Mouse (Mus musculus) limb, embryonic 13.5 days (tissue): ENCODE data around the gene Cela3b. TPM values are rescaled to one million over a fixed set of nuclear protein-coding genes. Genes with fewer than 3 reads are reported as not detected.

ENCODE experiments used
- ATAC-seq: fragments of 200-750 bp; cut with Nextera tagmentation; 2 replicates; pipeline ENCODE4 v1.8.0; 2017; ENCODE audit warnings: low read depth, moderate number of reproducible peaks, moderate TSS enrichment; ENCODE audit not compliant: low FRiP score
- H3K27ac ChIP-seq: fragments of 300-500 bp; sonication (generic); 2 replicates; pipeline ENCODE4 v1.5.1; 2015; ENCODE audit warnings: inconsistent platforms, mild to moderate bottlenecking, moderate library complexity
- H3K27me3 ChIP-seq: fragments of 300-500 bp; sonication (generic); 2 replicates; pipeline ENCODE4 v1.6.1; 2015; ENCODE audit warnings: mild to moderate bottlenecking, inconsistent platforms
- H3K36me3 ChIP-seq: fragments of 300-500 bp; sonication (generic); 2 replicates; pipeline ENCODE4 v1.6.1; 2015; ENCODE audit warnings: inconsistent platforms, mild to moderate bottlenecking, moderate library complexity
- H3K4me1 ChIP-seq: fragments of 300-500 bp; sonication (generic); 2 replicates; pipeline ENCODE4 v1.6.1; 2015; ENCODE audit warnings: inconsistent platforms
- H3K4me2 ChIP-seq: fragments of 300-500 bp; sonication (generic); replicated peaks from 2 replicates; pipeline ENCODE4 v1.6.1; 2015; ENCODE audit warnings: inconsistent platforms, mild to moderate bottlenecking, moderate library complexity
- H3K4me3 ChIP-seq: fragments of 300-500 bp; sonication (generic); 2 replicates; pipeline ENCODE4 v1.5.1; 2015; ENCODE audit warnings: moderate library complexity, mild to moderate bottlenecking, inconsistent platforms
- H3K9ac ChIP-seq: fragments of 300-500 bp; sonication (generic); 2 replicates; pipeline ENCODE4 v1.6.1; 2015; ENCODE audit warnings: mild to moderate bottlenecking, inconsistent platforms
- H3K9me3 ChIP-seq: fragments of 300-500 bp; sonication (generic); 2 replicates; pipeline ENCODE4 v1.6.1; 2016; ENCODE audit warnings: inconsistent platforms
- WGBS: fragments of 180-500 bp; shearing (Covaris S2); methylation state at CpG from one replicate; pipeline ENCODE4 v1.1.7; 2015; 5-methylcytosine and 5-hydroxymethylcytosine counted together
- polyA plus RNA-seq: library from polyadenylated mRNA; unstranded; fragments of >200 nt; fragmentation: Nextera tagmentation; extraction: Ambion mirVana; gene quantifications from 2 replicates; pipeline ENCODE4 v1.2.1, GENCODE M21; 2015

Gene Cela3b
- polyA plus RNA-seq, 1 experiment from 2014 or later: 0.15 TPM

DNA sequence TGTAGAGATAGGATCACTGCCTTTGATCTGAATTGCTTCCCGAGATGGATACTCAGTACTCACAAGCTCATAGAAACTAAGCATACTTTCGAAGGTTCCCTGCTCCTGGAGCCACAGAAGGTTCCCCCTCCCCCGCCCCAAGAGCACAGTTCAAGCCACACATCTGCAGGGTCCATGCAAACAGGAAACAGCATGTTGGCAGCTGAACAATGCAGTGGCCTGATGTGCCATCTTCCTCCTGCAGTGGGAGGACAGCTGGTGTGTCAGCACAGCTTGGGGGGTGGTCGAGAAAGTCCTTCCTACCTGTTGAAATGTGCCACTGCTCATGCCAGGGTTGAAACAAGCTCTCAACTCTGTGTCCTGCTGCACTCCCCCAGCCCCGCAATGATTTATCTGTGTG lies 28.5 kb upstream of the Cela3b start:
- Histone ChIP-seq H3K36me3 (no peaks in the 10 kb centered on the region), H3K9ac (no peak overlapping the region), H3K4me1 (peaks cover 4% of the 10 kb centered on the region; the same call in 1 of the 2 replicates), H3K4me2 (no peak overlapping the region), H3K9me3 (no peaks in the 10 kb centered on the region), H3K27me3 (no peaks in the 10 kb centered on the region), H3K27ac (no peak overlapping the region), H3K4me3 (no peak overlapping the region)
- WGBS: 63% methylated on average over 5 of the region's 5 CpGs
- no peak for ATAC-seq

DNA sequence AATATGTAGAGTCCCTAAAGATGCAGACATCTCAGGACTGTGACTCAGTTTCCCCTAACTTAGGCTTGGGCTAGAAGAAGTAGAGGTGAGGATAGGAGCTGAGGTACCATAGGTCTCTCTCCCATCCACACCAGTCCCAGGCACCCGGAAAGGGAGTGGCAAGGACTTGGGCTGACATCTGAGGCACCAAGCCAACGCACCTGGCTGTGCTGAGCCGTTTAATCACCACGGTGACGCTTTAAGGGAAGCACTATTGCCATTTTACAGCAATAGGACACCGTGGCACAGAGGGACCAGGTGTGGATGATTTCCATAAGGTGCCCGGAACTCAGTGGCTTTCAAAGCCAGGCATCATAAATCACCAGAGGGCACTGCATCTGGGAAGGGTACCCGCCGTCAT lies 28.0 kb upstream of the Cela3b start:
- Histone ChIP-seq H3K9me3 (no peaks in the 10 kb centered on the region), H3K4me2 (no peak overlapping the region), H3K9ac (no peak overlapping the region), H3K4me1 (peaks cover 4% of the 10 kb centered on the region; the same call in 1 of the 2 replicates), H3K27ac (no peak overlapping the region), H3K27me3 (no peaks in the 10 kb centered on the region), H3K4me3 (no peak overlapping the region), H3K36me3 (no peaks in the 10 kb centered on the region)
- ATAC-seq: no peak
- 67% methylated on average over 9 of the region's 9 CpGs for WGBS

DNA sequence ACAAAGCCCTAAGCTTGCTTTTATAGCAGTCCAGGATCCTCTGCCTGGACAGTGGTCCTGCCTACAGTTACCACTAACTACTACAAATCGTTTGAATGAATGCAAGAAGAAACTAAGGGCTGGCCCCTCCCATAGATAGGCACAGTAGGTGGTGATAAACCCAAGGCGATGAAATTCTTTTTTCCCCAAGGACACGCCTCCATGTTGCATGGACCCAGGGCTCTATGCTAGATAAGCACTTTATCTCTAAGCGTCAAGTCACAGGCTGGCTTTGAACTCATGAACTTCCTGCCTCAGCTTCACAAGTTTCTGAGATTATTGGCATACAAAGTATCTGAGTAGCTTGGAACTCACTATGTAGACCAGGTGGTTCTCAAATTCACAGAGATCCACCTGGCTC lies 27.0 kb upstream of the Cela3b start:
- H3K4me1 ChIP-seq: peaks cover 4% of the 10 kb centered on the region; the same call in 1 of the 2 replicates
- H3K9ac ChIP-seq: no peak overlapping the region
- WGBS: 73% methylated on average over 4 of the region's 4 CpGs
- no peaks in the 10 kb centered on the region for H3K36me3 ChIP-seq
- H3K4me2 ChIP-seq: no peak overlapping the region
- no peak overlapping the region for H3K27ac ChIP-seq
- no peak for ATAC-seq
- H3K27me3 ChIP-seq: no peaks in the 10 kb centered on the region
- H3K4me3 ChIP-seq: no peak overlapping the region
- no peaks in the 10 kb centered on the region for H3K9me3 ChIP-seq

DNA sequence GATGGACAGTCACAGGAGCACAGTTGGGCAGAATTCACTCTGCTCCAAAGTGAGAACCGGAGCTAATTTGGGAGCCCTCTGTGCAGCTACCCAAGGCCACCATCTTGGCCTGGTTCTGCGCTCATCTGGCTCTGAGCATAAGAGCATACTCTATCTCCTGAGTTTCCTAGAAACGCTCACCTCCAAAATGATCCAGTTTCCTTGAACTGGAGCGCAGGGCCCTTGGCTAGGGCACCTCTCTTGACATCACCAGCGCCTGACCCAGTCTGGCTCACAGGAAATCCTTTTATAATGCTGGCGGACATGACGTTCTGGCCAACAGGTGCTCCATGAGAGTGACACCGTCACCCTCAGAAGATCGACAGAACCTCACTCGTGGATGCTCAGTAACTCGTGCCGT lies 26.2 kb upstream of the Cela3b start:
- no peaks in the 10 kb centered on the region for H3K36me3 ChIP-seq
- ATAC-seq: no peak
- H3K27ac ChIP-seq: no peak overlapping the region
- WGBS: 77% methylated on average over 12 of the region's 12 CpGs
- H3K9ac ChIP-seq: no peak overlapping the region
- no peaks in the 10 kb centered on the region for H3K9me3 ChIP-seq
- H3K27me3 ChIP-seq: no peaks in the 10 kb centered on the region
- H3K4me3 ChIP-seq: no peak overlapping the region
- no peak overlapping the region for H3K4me2 ChIP-seq
- H3K4me1 ChIP-seq: no peaks in the 10 kb centered on the region

DNA sequence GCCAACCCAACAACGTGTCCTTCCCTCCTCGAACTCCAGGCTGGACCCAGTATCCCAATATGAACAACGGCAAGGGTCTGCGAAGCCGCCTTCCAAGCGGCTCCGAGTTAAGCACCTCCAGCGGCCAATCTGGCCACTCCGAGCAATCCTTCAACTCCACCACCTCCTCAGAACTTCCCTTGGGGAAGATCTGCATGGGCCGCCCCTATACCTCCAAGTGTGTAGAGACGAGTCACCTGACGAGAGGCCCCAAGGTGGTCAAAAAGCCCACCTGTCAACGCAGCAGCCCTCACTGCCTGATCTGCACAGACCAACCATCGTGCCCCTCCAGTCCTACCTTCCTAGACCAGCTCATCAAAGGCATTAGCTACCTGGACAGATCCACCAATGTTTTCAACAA lies 24.2 kb upstream of the Cela3b start:
- Histone ChIP-seq H3K4me2 (no peak overlapping the region), H3K4me3 (no peak overlapping the region), H3K27me3 (no peaks in the 10 kb centered on the region), H3K36me3 (no peaks in the 10 kb centered on the region), H3K27ac (no peak overlapping the region), H3K4me1 (no peaks in the 10 kb centered on the region), H3K9me3 (no peaks in the 10 kb centered on the region), H3K9ac (no peak overlapping the region)
- ATAC-seq: no peak
- WGBS: 88% methylated on average over 14 of the region's 14 CpGs

DNA sequence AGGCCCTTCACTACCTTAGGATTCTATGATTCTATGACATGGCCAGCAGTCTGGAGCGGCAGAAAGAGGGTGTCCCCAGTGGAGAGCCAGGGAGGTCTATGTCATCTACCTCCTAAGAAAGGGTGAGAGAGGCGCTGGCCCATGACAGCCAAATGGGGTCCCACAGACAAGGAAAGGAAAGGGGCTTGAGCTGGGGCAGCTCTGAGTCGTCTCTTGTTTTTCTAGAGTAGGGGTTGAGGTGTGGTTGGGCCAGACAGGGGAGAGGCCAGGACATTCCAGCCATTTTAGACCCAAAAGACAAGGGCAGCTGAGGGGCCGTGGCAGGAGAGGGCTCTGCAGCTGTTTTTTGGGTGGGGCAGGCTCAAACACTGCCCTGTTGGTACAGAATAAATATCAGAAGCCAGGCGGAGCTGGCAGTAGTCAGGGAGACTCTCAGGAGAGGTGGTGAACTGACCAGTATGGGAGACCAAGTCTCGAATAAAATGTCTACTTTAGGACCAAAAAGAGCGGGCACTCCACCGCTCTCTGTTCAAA lies 23.0 kb upstream of the Cela3b start, which contains the start of gene 1700013G24Rik:
Gene 1700013G24Rik, plus strand, starts transcription at position 51 of the 534 bp plus-strand sequence.
- Histone ChIP-seq H3K4me1 (peaks cover 8% of the 10 kb centered on the region), H3K36me3 (no peaks in the 10 kb centered on the region), H3K4me2 (no peak within 1 kb of the TSS), H3K9me3 (no peaks in the 10 kb centered on the region), H3K27me3 (no peaks in the 10 kb centered on the region), H3K9ac (no peak within 1 kb of the TSS), H3K4me3 (no peak within 1 kb of the TSS), H3K27ac (no peak within 1 kb of the TSS; the same call in 1 of the 2 replicates)
- 70% methylated on average over 8 of the region's 8 CpGs for WGBS
- ATAC-seq: no peak

DNA sequence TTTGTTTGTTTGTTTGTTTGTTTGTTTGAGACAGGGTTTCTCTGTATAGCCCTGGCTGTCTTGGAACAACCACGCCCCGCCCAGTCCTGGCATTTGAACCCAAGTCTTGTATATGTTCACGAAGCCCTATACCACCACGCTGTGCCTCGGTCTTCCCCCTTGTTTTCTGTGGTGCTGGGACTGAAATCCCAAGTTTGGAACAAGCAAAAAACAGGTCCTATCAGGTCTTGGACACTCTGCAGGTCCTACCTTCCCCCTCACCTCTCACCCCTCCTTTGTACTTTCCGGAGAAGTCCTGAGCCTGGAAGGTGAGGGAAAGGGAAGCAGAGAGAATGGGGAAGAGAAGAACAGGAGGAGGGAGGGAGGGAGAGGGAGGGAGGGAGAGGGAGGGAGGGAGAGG lies 21.9 kb upstream of the Cela3b start:
- Histone ChIP-seq H3K4me3 (no peak overlapping the region), H3K4me1 (peaks cover 15% of the 10 kb centered on the region), H3K36me3 (no peaks in the 10 kb centered on the region), H3K4me2 (no peak overlapping the region), H3K27me3 (no peaks in the 10 kb centered on the region), H3K27ac (no peak overlapping the region), H3K9me3 (no peaks in the 10 kb centered on the region), H3K9ac (no peak overlapping the region)
- ATAC-seq: no peak
- 91% methylated on average over 6 of the region's 6 CpGs for WGBS

DNA sequence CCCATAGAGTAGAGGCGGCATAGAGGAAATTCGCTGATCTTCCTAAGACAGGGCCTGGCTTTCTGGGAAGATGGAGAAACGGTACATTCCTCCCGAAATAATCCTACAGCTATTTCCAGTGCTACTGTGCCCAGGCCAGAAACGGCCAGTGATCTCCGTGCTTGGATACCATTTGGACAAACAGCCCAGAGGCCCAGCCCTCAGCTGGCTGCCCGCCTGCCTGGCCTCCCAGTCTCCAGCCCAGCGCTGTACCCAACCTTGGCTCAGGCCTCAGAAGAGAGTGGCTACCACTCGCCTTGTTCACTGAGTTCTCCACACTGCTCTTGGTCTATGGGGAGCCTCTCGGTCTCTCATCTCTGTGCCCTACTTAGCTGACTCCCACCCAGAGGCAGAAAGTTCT lies 19.4 kb upstream of the Cela3b start:
- 78% methylated on average over 10 of the region's 10 CpGs for WGBS
- H3K9me3 ChIP-seq: no peaks in the 10 kb centered on the region
- H3K4me1 ChIP-seq: peaks cover 15% of the 10 kb centered on the region
- H3K27ac ChIP-seq: no peak overlapping the region
- H3K9ac ChIP-seq: no peak overlapping the region
- no peaks in the 10 kb centered on the region for H3K27me3 ChIP-seq
- ATAC-seq: no peak
- H3K4me3 ChIP-seq: no peak overlapping the region
- no peak overlapping the region for H3K4me2 ChIP-seq
- no peaks in the 10 kb centered on the region for H3K36me3 ChIP-seq

DNA sequence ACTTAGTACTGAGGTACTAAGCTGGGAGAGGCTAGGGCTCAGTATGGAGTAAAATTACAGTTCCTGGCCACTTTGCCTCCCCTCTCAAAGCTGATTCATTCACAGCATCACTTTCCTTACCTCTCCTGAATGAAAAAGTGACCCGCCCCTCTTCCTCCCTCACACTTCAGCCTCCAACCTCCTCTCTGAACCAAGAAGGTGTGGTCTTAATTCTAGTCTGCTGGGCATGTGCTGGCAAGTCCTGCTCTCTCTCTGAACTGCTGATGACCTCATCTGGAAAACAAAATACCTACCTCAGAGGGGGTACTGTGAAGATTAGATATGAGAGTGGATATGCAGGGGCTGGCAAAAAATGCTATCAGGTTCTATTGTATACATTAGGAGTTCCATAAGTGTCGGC lies 18.8 kb upstream of the Cela3b start:
- 65% methylated on average over 2 of the region's 2 CpGs for WGBS
- H3K27ac ChIP-seq: no peak overlapping the region
- no peak for ATAC-seq
- no peak overlapping the region for H3K9ac ChIP-seq
- H3K9me3 ChIP-seq: no peaks in the 10 kb centered on the region
- H3K4me1 ChIP-seq: peaks cover 15% of the 10 kb centered on the region
- no peak overlapping the region for H3K4me3 ChIP-seq
- H3K36me3 ChIP-seq: no peaks in the 10 kb centered on the region
- no peak overlapping the region for H3K4me2 ChIP-seq
- no peaks in the 10 kb centered on the region for H3K27me3 ChIP-seq

DNA sequence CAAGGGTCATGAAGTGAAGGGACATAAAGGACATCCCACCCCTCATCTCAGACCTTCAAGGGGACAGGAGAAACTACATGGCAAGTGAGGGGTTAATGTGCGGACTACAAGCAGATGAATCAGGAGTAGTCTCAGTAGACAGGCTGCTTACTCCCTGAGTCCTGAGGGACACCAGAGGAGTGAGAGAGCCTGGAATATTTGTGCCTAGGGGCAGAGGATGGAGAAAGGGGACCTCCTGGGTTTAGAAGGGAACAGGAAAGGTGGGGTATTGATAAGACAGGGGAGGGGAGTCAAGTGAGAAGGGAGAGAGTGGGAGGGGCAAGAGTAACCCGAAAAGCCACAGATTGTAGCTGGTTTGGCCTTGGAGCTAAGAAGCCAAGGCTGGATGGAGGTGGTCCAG lies 18.3 kb upstream of the Cela3b start:
- WGBS: 48% methylated on average over 2 of the region's 2 CpGs
- no peak for ATAC-seq
- Histone ChIP-seq H3K4me3 (no peak overlapping the region), H3K9ac (peak overlapping the region; percentile 43; the same call in 1 of the 2 replicates), H3K9me3 (no peaks in the 10 kb centered on the region), H3K4me1 (peaks cover 15% of the 10 kb centered on the region), H3K36me3 (no peaks in the 10 kb centered on the region), H3K4me2 (no peak overlapping the region), H3K27ac (no peak overlapping the region; the same call in 1 of the 2 replicates), H3K27me3 (no peaks in the 10 kb centered on the region)

DNA sequence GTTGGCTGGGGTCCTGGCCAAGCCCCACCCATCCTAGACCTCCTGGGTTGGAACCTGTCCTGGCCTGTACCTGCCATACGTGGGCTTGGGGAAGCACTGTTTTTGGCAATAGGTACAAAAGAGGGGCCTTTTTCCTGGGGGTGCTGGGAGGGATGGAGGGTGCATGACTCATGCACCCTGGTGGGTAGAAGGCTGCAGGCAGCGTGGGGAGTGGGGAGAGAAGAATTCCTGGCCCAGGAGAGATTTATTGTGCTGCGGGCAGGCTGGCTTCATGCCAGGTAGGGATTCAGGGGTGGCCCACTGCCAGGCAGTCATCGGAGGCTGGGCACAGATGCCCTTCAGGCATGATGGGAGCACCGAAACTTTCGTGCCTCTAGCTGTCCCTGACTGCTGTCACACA lies 17.9 kb upstream of the Cela3b start:
- no peak for ATAC-seq
- Histone ChIP-seq H3K27me3 (no peaks in the 10 kb centered on the region), H3K4me1 (peaks cover 15% of the 10 kb centered on the region), H3K9ac (peak overlapping the region; percentile 43; the same call in 1 of the 2 replicates), H3K27ac (no peak overlapping the region), H3K4me3 (no peak overlapping the region), H3K36me3 (no peaks in the 10 kb centered on the region), H3K4me2 (0 out of 2 replicates have a peak overlapping the region, but pooled peaks have one; percentile 7), H3K9me3 (no peaks in the 10 kb centered on the region)
- WGBS: 34% methylated on average over 6 of the region's 6 CpGs

DNA sequence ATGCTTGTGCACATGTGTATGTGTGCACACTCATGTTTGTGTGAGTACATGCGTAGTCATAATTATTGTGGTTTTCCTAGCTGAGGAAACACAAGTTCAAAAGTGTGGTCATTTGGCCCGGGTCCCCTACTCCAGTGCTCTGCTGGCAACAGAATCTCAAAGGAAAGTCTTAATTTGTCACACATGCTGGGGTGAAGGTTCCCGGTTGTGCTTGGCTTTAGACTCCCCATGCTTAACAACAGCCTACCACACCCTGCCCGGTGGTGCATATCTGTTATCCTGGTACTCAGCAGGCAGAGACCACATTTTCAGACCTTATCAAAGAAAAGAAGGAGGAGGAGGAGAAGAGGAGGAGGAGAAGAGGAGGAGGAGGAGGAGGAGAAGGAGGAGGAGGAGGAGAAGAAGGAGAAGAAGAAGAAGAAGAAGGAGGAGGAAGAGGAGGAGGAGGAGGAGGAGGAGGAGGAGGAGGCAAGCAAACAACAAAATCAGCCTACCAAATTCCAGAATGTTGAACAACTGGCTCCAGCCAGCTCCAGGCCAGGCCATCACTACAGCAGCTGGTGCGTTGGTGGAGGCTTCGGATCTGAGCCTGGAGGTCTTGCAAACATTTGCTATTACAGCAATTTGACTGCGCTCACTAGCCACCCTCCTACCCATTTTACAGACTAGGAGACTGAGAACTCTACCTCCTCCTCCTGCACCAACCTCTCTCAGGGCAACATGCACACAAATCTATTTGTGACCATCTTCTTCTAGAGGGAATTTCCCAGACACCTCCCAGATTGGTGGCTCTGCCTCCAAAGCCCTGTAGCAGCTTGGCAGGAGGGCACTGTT lies 17.2 kb upstream of the Cela3b start:
- 58% methylated on average over 7 of the region's 7 CpGs for WGBS
- Histone ChIP-seq H3K36me3 (no peaks in the 10 kb centered on the region), H3K27me3 (no peaks in the 10 kb centered on the region), H3K27ac (no peak overlapping the region), H3K4me1 (peaks cover 15% of the 10 kb centered on the region), H3K4me3 (no peak overlapping the region), H3K9ac (0 out of 2 replicates have a peak overlapping the region, but pooled peaks have one; percentile 43), H3K9me3 (no peaks in the 10 kb centered on the region), H3K4me2 (0 out of 2 replicates have a peak overlapping the region, but pooled peaks have one; percentile 7)
- ATAC-seq: no peak
